Mouse (Mus musculus): Measurements from ENCODE around the gene Psmb7. TPM values are rescaled to one million over a fixed set of nuclear protein-coding genes. Genes with fewer than 3 reads are reported as not detected.
A peak's percentile ranks its signal among the peaks of the same experiment; 100 is the strongest.

The Psmb7 gene
- polyA plus RNA-seq, 1 experiment from 2014 or later: 273 TPM

GRCm38 (mm10) chr2:38540666-38541065 lies 103.2 kb downstream of the Psmb7 start:
- Histone ChIP-seq H3K4me2 (replicated peaks) (no peak overlapping the region), H3K4me1 (peaks cover 43% of the 10 kb centered on the region), H3K4me3 (no peak overlapping the region), H3K9me3 (no peaks in the 10 kb centered on the region), H3K9ac (replicated peaks) (no peak overlapping the region), H3K27ac (replicated peaks) (no peak overlapping the region), H3K36me3 (no peaks in the 10 kb centered on the region), H3K27me3 (no peaks in the 10 kb centered on the region)
- no peak for ATAC-seq (ENCODE audit: low FRiP score, low read depth)
- WGBS: 83% methylated on average over 6 of the region's 6 CpGs

- H3K36me3 ChIP-seq: no peaks in the 10 kb centered on the region
- H3K4me3 ChIP-seq: no peak overlapping the region
- H3K4me1 ChIP-seq: peaks cover 50% of the 10 kb centered on the region
- ATAC-seq (ENCODE audit: low FRiP score, low read depth): peak; percentile 21; the same call in 1 of the 2 replicates
- H3K9me3 ChIP-seq: no peaks in the 10 kb centered on the region
- no peak overlapping the region for H3K27ac ChIP-seq (replicated peaks)
- no peak overlapping the region for H3K9ac ChIP-seq (replicated peaks)
- no peaks in the 10 kb centered on the region for H3K27me3 ChIP-seq
- H3K4me2 ChIP-seq (replicated peaks): no peak overlapping the region
- WGBS: 80% methylated on average over 9 of the region's 9 CpGs
Measured at GRCm38 (mm10) chr2:38539677-38540076, 104.2 kb downstream of the Psmb7 start.

Small RNA genes lying within 50 kb of the gene (microRNA-seq; reads per million reads assigned to microRNA genes)
- not detected for gene Gm27634

Other genes with a start within 250 kb of the Psmb7 start
- gene Nek6, start 132.4 kb downstream of the Psmb7 start, polyA plus RNA-seq (2016; fragmentation: Nextera tagmentation; extraction: Ambion mirVana): 82.6 and 96.0 TPM in 2 replicates
- gene Nr5a1, start 70.5 kb upstream of the Psmb7 start, polyA plus RNA-seq (2016; fragmentation: Nextera tagmentation; extraction: Ambion mirVana): 0.29 and 0.39 TPM in 2 replicates